In genomic region chr4:41654217-41654616, GRCm38 (mm10) we compare ENCODE assay signal across 9 mouse cellular contexts. TPM values are rescaled to one million over a fixed set of nuclear protein-coding genes. Genes with fewer than 3 reads are reported as not detected.
A peak's percentile ranks its signal among the peaks of the same experiment; 100 is the strongest.
DNase-seq lines count a peak whose midpoint lies in the region; ATAC-seq and TF ChIP-seq lines count a peak whose summit lies in the region.
"Had no signal": no experiment of that assay in that cellular context is flagged by ENCODE, and none has a peak within 500 bp of the region (broad histone marks: within the 10 kb centered on the region; RNA-seq: fewer than 3 reads in every experiment).

No protein-coding gene starts in this region.

- no peaks in the 10 kb centered on the region for H3K36me3 ChIP-seq in heart, postnatal 0 days (replicated peaks; ENCODE audit: control insufficient read depth, insufficient read depth, low read length)
- H3K36me3 ChIP-seq in small intestine, adult 2 months (ENCODE audit: control insufficient read depth, insufficient read depth, low read length) = no peaks in the 10 kb centered on the region
- H3K36me3 ChIP-seq: limb, embryonic 15.5 days had no signal

- no peak for TF ChIP-seq EP300 in heart, postnatal 0 days (IDR thresholded peaks at IDR 0.05; ENCODE audit: low read depth)

- DNase-seq in CD4-positive, CD25-positive, alpha-beta regulatory T cell, adult 2 months (ENCODE audit: low read depth, low spot score) = peak; percentile 28
- DNase-seq in NIH3T3 (ENCODE audit: low read depth) = peak; percentile 63
- peak; percentile 69 to 76 for DNase-seq in cerebellum, postnatal 4 days (ENCODE audit: low spot score in 2 of 2)
- DNase-seq in heart, postnatal 0 days (ENCODE audit: low spot score) = no peak
- peak; percentile 88 to 89 for DNase-seq in kidney, postnatal 4 days

- H3K4me3 ChIP-seq in heart, postnatal 0 days (ENCODE audit: low read depth, low read length) = no peak overlapping the region
- H3K4me3 ChIP-seq in small intestine, adult 2 months (ENCODE audit: low read depth, low read length) = no peak overlapping the region
- H3K4me3 ChIP-seq: limb, embryonic 15.5 days had no signal

- no peaks in the 10 kb centered on the region for H3K4me1 ChIP-seq in heart, postnatal 0 days (ENCODE audit: control insufficient read depth, insufficient read depth)
- H3K4me1 ChIP-seq in small intestine, adult 2 months (ENCODE audit: control insufficient read depth, insufficient read depth, insufficient read length, low read length) = peaks cover 7% of the 10 kb centered on the region; the same call in 1 of the 2 replicates

- no peak overlapping the region for H3K27ac ChIP-seq in heart, postnatal 0 days (ENCODE audit: low read depth)
- no peak overlapping the region for H3K27ac ChIP-seq in small intestine, adult 2 months (ENCODE audit: insufficient read depth, low read depth, low read length)
- H3K27ac ChIP-seq: limb, embryonic 15.5 days had no signal

- peaks cover 6% of the 10 kb centered on the region for H3K27me3 ChIP-seq in heart, postnatal 0 days (ENCODE audit: control insufficient read depth, insufficient read depth, low read length)
- no peaks in the 10 kb centered on the region for H3K27me3 ChIP-seq in small intestine, adult 2 months (ENCODE audit: control insufficient read depth, insufficient read depth, low read length)

- TF ChIP-seq CTCF in heart, postnatal 0 days (IDR thresholded peaks at IDR 0.05; ENCODE audit: low read depth) = peak; percentile 71
- TF ChIP-seq CTCF in small intestine, adult 2 months (IDR thresholded peaks at IDR 0.05; ENCODE audit: extremely low read depth, insufficient read length, insufficient replicate concordance, low read depth, low read length) = peak; percentile 47; the same call in 1 of the 2 replicates

- H3K4me2 ChIP-seq in heart, postnatal 0 days (ENCODE audit: low read depth, low read length) = no peak overlapping the region
- H3K4me2 ChIP-seq: limb, embryonic 15.5 days had no signal

- no peak for TF ChIP-seq POLR2A in small intestine, adult 2 months (IDR thresholded peaks at IDR 0.05; ENCODE audit: low read depth, low read length)

- no peaks in the 10 kb centered on the region for H3K9me3 ChIP-seq in heart, postnatal 0 days (replicated peaks; ENCODE audit: control insufficient read depth, low read length)
- H3K9me3 ChIP-seq: limb, embryonic 15.5 days had no signal

- ATAC-seq in CD4-positive, CD25-positive, alpha-beta regulatory T cell, adult 4 months = no peak
- ATAC-seq in heart, postnatal 0 days (ENCODE audit: insufficient read depth, low read depth) = 0 out of 2 replicates have a peak, but pooled peaks have one; percentile 48
- ATAC-seq in megakaryocyte progenitor cell, adult 5-6 weeks (replicated peaks; ENCODE audit: poor library complexity) = peak; percentile 37; the same call in 1 of the 2 replicates

- no peak overlapping the region for H3K9ac ChIP-seq in heart, postnatal 0 days (replicated peaks; ENCODE audit: low read depth, low read length)
- H3K9ac ChIP-seq: limb, embryonic 15.5 days had no signal

- 16% methylated on average over 7 of the region's 7 CpGs for WGBS in heart, postnatal 0 days
- 16% methylated on average over 7 of the region's 7 CpGs for WGBS in small intestine, adult 2 months

RNA-seq across cellular contexts. Expression of gene Enho, which starts 14.1 kb away (rescaled TPM):
- not detected for polyA plus RNA-seq in CD4-positive, CD25-positive, alpha-beta regulatory T cell, adult 4 months (2017; shearing (Covaris generic))
- total RNA-seq in heart, postnatal 0 days (2014; rRNA removed; ENCODE audit: low replicate concordance) = 5.8 and 12.7 TPM in 2 replicates
- polyA plus RNA-seq in heart, postnatal 0 days (2015; fragmentation: Nextera tagmentation; extraction: Ambion mirVana) = 4.0 and 4.3 TPM in 2 replicates
- not detected in 2 replicates for total RNA-seq in megakaryocyte progenitor cell, adult 5-6 weeks (2015)
- not detected in 2 replicates for total RNA-seq in megakaryocyte progenitor cell, adult 5-6 weeks (2017)
- 7.6 and 9.3 TPM in 2 replicates for polyA plus RNA-seq in small intestine, adult 2 months (2012; rRNA removed)

RNA-seq across cellular contexts. Expression of gene Cntfr, which starts 42.7 kb away (rescaled TPM):
- polyA plus RNA-seq in CD4-positive, CD25-positive, alpha-beta regulatory T cell, adult 4 months (2017; shearing (Covaris generic)) = not detected
- total RNA-seq in heart, postnatal 0 days (2014; rRNA removed; ENCODE audit: low replicate concordance) = 0.31 TPM in 1 of 2 replicates, not detected in the other
- polyA plus RNA-seq in heart, postnatal 0 days (2015; fragmentation: Nextera tagmentation; extraction: Ambion mirVana) = 0.38 and 0.41 TPM in 2 replicates
- not detected in 2 replicates for total RNA-seq in megakaryocyte progenitor cell, adult 5-6 weeks (2015)
- not detected in 2 replicates for total RNA-seq in megakaryocyte progenitor cell, adult 5-6 weeks (2017)
- 1.7 and 2.0 TPM in 2 replicates for polyA plus RNA-seq in small intestine, adult 2 months (2012; rRNA removed)

RNA-seq across cellular contexts. Expression of gene Il11ra1, which starts 45.6 kb away (rescaled TPM):
- 10 to 100 TPM in 1 of 2 experiments, 1 to 10 TPM in 1; 10.0 to 14.0 TPM for polyA plus RNA-seq in CD4-positive, CD25-positive, alpha-beta regulatory T cell, adult 4 months (2017; shearing (Covaris generic))
- 77.1 and 110 TPM in 2 replicates for total RNA-seq in heart, postnatal 0 days (2014; rRNA removed; ENCODE audit: low replicate concordance)
- polyA plus RNA-seq in heart, postnatal 0 days (2015; fragmentation: Nextera tagmentation; extraction: Ambion mirVana) = 104 and 116 TPM in 2 replicates
- total RNA-seq in megakaryocyte progenitor cell, adult 5-6 weeks (2015) = 28.2 and 46.9 TPM in 2 replicates
- total RNA-seq in megakaryocyte progenitor cell, adult 5-6 weeks (2017) = 132 and 149 TPM in 2 replicates
- 24.8 and 28.6 TPM in 2 replicates for polyA plus RNA-seq in small intestine, adult 2 months (2012; rRNA removed)

RNA-seq across cellular contexts. Expression of gene Rpp25l, which starts 59.1 kb away (rescaled TPM):
- 10 to 100 TPM; 57.2 to 58.2 TPM for polyA plus RNA-seq in CD4-positive, CD25-positive, alpha-beta regulatory T cell, adult 4 months (2017; shearing (Covaris generic))
- 49.6 and 49.8 TPM in 2 replicates for total RNA-seq in heart, postnatal 0 days (2014; rRNA removed; ENCODE audit: low replicate concordance)
- polyA plus RNA-seq in heart, postnatal 0 days (2015; fragmentation: Nextera tagmentation; extraction: Ambion mirVana) = 38.9 and 40.2 TPM in 2 replicates
- 17.5 and 24.4 TPM in 2 replicates for total RNA-seq in megakaryocyte progenitor cell, adult 5-6 weeks (2015)
- total RNA-seq in megakaryocyte progenitor cell, adult 5-6 weeks (2017) = 22.5 and 23.0 TPM in 2 replicates
- 25.4 and 48.7 TPM in 2 replicates for polyA plus RNA-seq in small intestine, adult 2 months (2012; rRNA removed)
